Comparison of ENCODE assay signal across 18 mouse cellular contexts in genomic region chr14:60262316-60262715, GRCm38 (mm10). TPM values are rescaled to one million over a fixed set of nuclear protein-coding genes. Genes with fewer than 3 reads are reported as not detected.
"Had no signal": no experiment of that assay in that cellular context is flagged by ENCODE, and none has a peak within 500 bp of the region (broad histone marks: within the 10 kb centered on the region; RNA-seq: fewer than 3 reads in every experiment).

No protein-coding gene starts in this region.

- H3K9ac ChIP-seq: kidney, embryonic 15.5 days; limb, embryonic 15.5 days; liver, embryonic 12.5 days; lung, embryonic 15.5 days; midbrain, embryonic 13.5 days had no signal

- H3K27me3 ChIP-seq: kidney, embryonic 15.5 days; limb, embryonic 15.5 days; liver, embryonic 12.5 days; lung, embryonic 15.5 days; megakaryocyte, embryonic 14.5 days; midbrain, embryonic 13.5 days had no signal

- H3K9me3 ChIP-seq: kidney, embryonic 15.5 days; limb, embryonic 15.5 days; liver, embryonic 12.5 days; lung, embryonic 15.5 days; megakaryocyte, embryonic 14.5 days; midbrain, embryonic 13.5 days had no signal

- H3K4me3 ChIP-seq: kidney, embryonic 15.5 days; left cerebral cortex, adult 2 months; limb, embryonic 15.5 days; liver, embryonic 12.5 days; lung, embryonic 15.5 days; megakaryocyte, embryonic 14.5 days; midbrain, embryonic 13.5 days had no signal

- ATAC-seq: liver, embryonic 12.5 days; midbrain, embryonic 13.5 days had no signal

- H3K36me3 ChIP-seq: kidney, embryonic 15.5 days; limb, embryonic 15.5 days; liver, embryonic 12.5 days; lung, embryonic 15.5 days; midbrain, embryonic 13.5 days had no signal

- H3K27ac ChIP-seq: kidney, embryonic 15.5 days; left cerebral cortex, adult 2 months; limb, embryonic 15.5 days; liver, embryonic 12.5 days; lung, embryonic 15.5 days; macrophage; midbrain, embryonic 13.5 days had no signal

- DNase-seq: kidney, adult 2 months; kidney, postnatal 14 days; lung, postnatal 14 days; right cerebral cortex, postnatal 25 days; thymus, adult 18-20 months; thymus, postnatal 14 days had no signal

- H3K4me2 ChIP-seq: kidney, embryonic 15.5 days; limb, embryonic 15.5 days; liver, embryonic 12.5 days; lung, embryonic 15.5 days; midbrain, embryonic 13.5 days had no signal

RNA-seq across cellular contexts. Expression of gene Nupl1, which starts 11.1 kb away (rescaled TPM):
- polyA plus RNA-seq: kidney, embryonic 15.5 days; large intestine, adult 2 months; limb, embryonic 11.5 days; limb, embryonic 15.5 days; liver, embryonic 12.5 days; macrophage; midbrain, postnatal 0 days; small intestine, adult 2 months had no signal
